Mouse (Mus musculus) forebrain, embryonic 15.5 days (tissue): ENCODE data around the gene Klk1b11. TPM values are rescaled to one million over a fixed set of nuclear protein-coding genes. Genes with fewer than 3 reads are reported as not detected.
"Not testable (repeated sequence)": the region's sequence is repeated elsewhere in the genome, so short reads cannot be mapped to it uniquely, and the experiment has no call there.

Experiments used
- ATAC-seq: fragments of 200-750 bp; cut with Nextera tagmentation; replicated peaks from 2 replicates; pipeline ENCODE4 v1.8.0; 2017; ENCODE audit warnings: mild to moderate bottlenecking, moderate TSS enrichment, moderate library complexity
- H3K27ac ChIP-seq: fragments of 300-500 bp; sonication (generic); replicated peaks from 2 replicates; pipeline ENCODE4 v1.5.1; 2015; ENCODE audit warnings: mild to moderate bottlenecking, inconsistent platforms
- H3K27me3 ChIP-seq: fragments of 300-500 bp; sonication (generic); 2 replicates; pipeline ENCODE4 v1.6.1; 2015; ENCODE audit warnings: inconsistent platforms
- H3K36me3 ChIP-seq: fragments of 300-500 bp; sonication (generic); 2 replicates; pipeline ENCODE4 v1.6.1; 2015; ENCODE audit warnings: mild to moderate bottlenecking, inconsistent platforms
- H3K4me1 ChIP-seq: fragments of 300-500 bp; sonication (generic); 2 replicates; pipeline ENCODE4 v1.6.1; 2015; ENCODE audit warnings: inconsistent platforms
- H3K4me2 ChIP-seq: fragments of 300-500 bp; sonication (generic); replicated peaks from 2 replicates; pipeline ENCODE4 v1.6.1; 2015; ENCODE audit warnings: mild to moderate bottlenecking, inconsistent platforms
- H3K4me3 ChIP-seq: fragments of 300-500 bp; sonication (generic); 2 replicates; pipeline ENCODE4 v1.5.1; 2015; ENCODE audit warnings: mild to moderate bottlenecking, inconsistent platforms
- H3K9ac ChIP-seq: fragments of 300-500 bp; sonication (generic); replicated peaks from 2 replicates; pipeline ENCODE4 v1.6.1; 2015; ENCODE audit warnings: mild to moderate bottlenecking, inconsistent platforms
- H3K9me3 ChIP-seq: fragments of 300-500 bp; sonication (generic); 2 replicates; pipeline ENCODE4 v1.6.1; 2016; ENCODE audit warnings: inconsistent platforms
- WGBS: fragments of 180-500 bp; shearing (Covaris S2); methylation state at CpG from one replicate; pipeline ENCODE4 v1.1.7; 2015; ENCODE audit warnings: mixed read lengths; 5-methylcytosine and 5-hydroxymethylcytosine counted together
- polyA plus RNA-seq: library from polyadenylated mRNA; unstranded; fragments of >200 nt; fragmentation: Nextera tagmentation; extraction: Ambion mirVana; gene quantifications from 2 replicates; pipeline ENCODE4 v1.2.1, GENCODE M21; 2015

The Klk1b11 gene
- not detected in 2 replicates for polyA plus RNA-seq

GRCm38 (mm10) chr7:43995577-43995976 lies at the start of gene Klk1b11:
TSS of gene Klk1b11 (plus strand) at chr7:43995877.
- not testable (repeated sequence) for H3K36me3 ChIP-seq, H3K4me3 ChIP-seq, H3K27ac ChIP-seq, H3K9ac ChIP-seq, H3K9me3 ChIP-seq, ATAC-seq, H3K4me1 ChIP-seq, H3K27me3 ChIP-seq, H3K4me2 ChIP-seq
- 92% methylated on average over 4 of the region's 4 CpGs for WGBS

- no peak for ATAC-seq
- Histone ChIP-seq H3K27ac (no peak within 1 kb of the TSS), H3K9ac (no peak within 1 kb of the TSS), H3K4me1 (no peaks in the 10 kb centered on the region), H3K4me2 (no peak within 1 kb of the TSS), H3K27me3 (no peaks in the 10 kb centered on the region), H3K36me3 (no peaks in the 10 kb centered on the region), H3K4me3 (no peak within 1 kb of the TSS), H3K9me3 (no peaks in the 10 kb centered on the region)
- 86% methylated on average over 2 of the region's 2 CpGs for WGBS
Measured at GRCm38 (mm10) chr7:43950364-43950763, 45.3 kb upstream of the Klk1b11 start, which contains the start of gene Klk1b8. TSS of gene Klk1b8 (plus strand) at chr7:43950664.

GRCm38 (mm10) chr7:43952703-43953102 lies 43.0 kb upstream of the Klk1b11 start:
- H3K36me3 ChIP-seq = no peaks in the 10 kb centered on the region
- 65% methylated on average over 4 of the region's 4 CpGs for WGBS
- no peak for ATAC-seq

DNA sequence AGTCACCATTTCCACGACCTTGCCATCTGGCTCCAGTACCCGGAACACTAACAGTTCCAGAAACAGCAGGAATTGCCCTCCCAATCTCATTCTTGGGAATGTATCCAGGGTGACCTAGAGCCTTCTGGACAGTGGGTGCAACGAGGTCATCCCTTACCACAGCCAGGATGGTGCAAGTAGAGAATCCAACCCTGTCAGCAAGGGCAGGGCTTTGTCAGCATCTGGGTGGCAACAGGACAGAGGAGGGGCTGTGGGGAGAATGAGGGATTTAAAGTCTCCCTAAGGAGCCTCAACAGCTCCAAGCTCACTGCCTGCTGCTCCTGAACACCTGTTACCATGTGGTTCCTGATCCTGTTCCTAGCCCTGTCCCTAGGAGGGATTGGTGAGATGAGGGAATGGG lies 29.2 kb upstream of the Klk1b11 start, which contains the start of gene Klk1b1:
Gene Klk1b1, plus strand, starts transcription at position 301 of the 400 bp plus-strand sequence.
- no peaks in the 10 kb centered on the region for H3K9me3 ChIP-seq
- no peaks in the 10 kb centered on the region for H3K27me3 ChIP-seq
- no peak within 1 kb of the TSS for H3K4me3 ChIP-seq
- no peak within 1 kb of the TSS for H3K9ac ChIP-seq
- H3K36me3 ChIP-seq = no peaks in the 10 kb centered on the region
- no peak within 1 kb of the TSS for H3K27ac ChIP-seq
- H3K4me2 ChIP-seq = no peak within 1 kb of the TSS
- WGBS = 63% methylated on average over 3 of the region's 3 CpGs
- ATAC-seq = no peak
- H3K4me1 ChIP-seq = no peaks in the 10 kb centered on the region

More at GRCm38 (mm10) chr7:43952703-43953102, 43.0 kb upstream of the Klk1b11 start:
- H3K27ac ChIP-seq = no peak overlapping the region
- H3K9me3 ChIP-seq = no peaks in the 10 kb centered on the region
- H3K4me1 ChIP-seq = no peaks in the 10 kb centered on the region
- no peak overlapping the region for H3K4me3 ChIP-seq
- no peak overlapping the region for H3K4me2 ChIP-seq
- H3K27me3 ChIP-seq = no peaks in the 10 kb centered on the region
- no peak overlapping the region for H3K9ac ChIP-seq

DNA sequence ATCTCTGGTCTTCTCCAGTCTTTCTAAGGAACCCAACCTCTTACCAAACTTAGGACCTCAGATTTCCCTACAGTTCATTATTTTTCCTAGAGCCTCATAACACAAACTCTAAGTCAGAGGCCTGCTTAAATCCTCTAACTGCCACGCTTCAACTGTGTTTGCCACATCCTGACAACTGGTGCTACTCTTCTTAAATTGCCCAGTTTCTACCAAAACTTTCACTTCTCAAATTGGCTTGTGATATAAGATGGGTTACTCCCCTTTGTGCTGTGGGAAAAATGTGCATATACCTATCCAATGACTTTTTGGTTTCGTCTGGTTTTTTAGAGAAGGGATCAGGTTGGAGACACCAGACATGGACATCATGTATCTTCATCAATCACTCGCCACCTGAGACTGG lies 28.6 kb upstream of the Klk1b11 start:
- Histone ChIP-seq H3K27ac (no peak overlapping the region), H3K4me1 (no peaks in the 10 kb centered on the region), H3K4me3 (no peak overlapping the region), H3K9me3 (no peaks in the 10 kb centered on the region), H3K36me3 (no peaks in the 10 kb centered on the region), H3K27me3 (no peaks in the 10 kb centered on the region), H3K9ac (no peak overlapping the region), H3K4me2 (no peak overlapping the region)
- 83% methylated on average over 3 of the region's 3 CpGs for WGBS
- ATAC-seq = no peak

GRCm38 (mm10) chr7:43967612-43968011 lies 28.1 kb upstream of the Klk1b11 start:
- Histone ChIP-seq H3K27me3 (no peaks in the 10 kb centered on the region), H3K4me3 (no peak overlapping the region)

GRCm38 (mm10) chr7:43975761-43976160 lies 19.9 kb upstream of the Klk1b11 start, which contains the start of gene Klk1b9:
TSS of gene Klk1b9 (plus strand) at chr7:43976061.
- H3K9me3 ChIP-seq = not testable (repeated sequence)
- WGBS = 77% methylated on average over 1 of the region's 1 CpGs

More at GRCm38 (mm10) chr7:43967612-43968011, 28.1 kb upstream of the Klk1b11 start:
- Histone ChIP-seq H3K4me1 (no peaks in the 10 kb centered on the region), H3K9ac (no peak overlapping the region), H3K9me3 (no peaks in the 10 kb centered on the region), H3K4me2 (no peak overlapping the region), H3K27ac (no peak overlapping the region), H3K36me3 (no peaks in the 10 kb centered on the region)
- no peak for ATAC-seq
- 85% methylated on average over 2 of the region's 2 CpGs for WGBS

GRCm38 (mm10) chr7:43985657-43986056 lies 10.0 kb upstream of the Klk1b11 start:
- Histone ChIP-seq H3K36me3 (no peaks in the 10 kb centered on the region), H3K27me3 (no peaks in the 10 kb centered on the region), H3K4me2 (no peak overlapping the region), H3K27ac (no peak overlapping the region), H3K9ac (no peak overlapping the region), H3K9me3 (no peaks in the 10 kb centered on the region), H3K4me1 (no peaks in the 10 kb centered on the region), H3K4me3 (no peak overlapping the region)
- no peak for ATAC-seq

More at GRCm38 (mm10) chr7:43975761-43976160, 19.9 kb upstream of the Klk1b11 start, which contains the start of gene Klk1b9:
- not testable (repeated sequence) for ATAC-seq, H3K4me2 ChIP-seq, H3K36me3 ChIP-seq, H3K4me1 ChIP-seq, H3K27me3 ChIP-seq, H3K4me3 ChIP-seq, H3K9ac ChIP-seq, H3K27ac ChIP-seq

DNA sequence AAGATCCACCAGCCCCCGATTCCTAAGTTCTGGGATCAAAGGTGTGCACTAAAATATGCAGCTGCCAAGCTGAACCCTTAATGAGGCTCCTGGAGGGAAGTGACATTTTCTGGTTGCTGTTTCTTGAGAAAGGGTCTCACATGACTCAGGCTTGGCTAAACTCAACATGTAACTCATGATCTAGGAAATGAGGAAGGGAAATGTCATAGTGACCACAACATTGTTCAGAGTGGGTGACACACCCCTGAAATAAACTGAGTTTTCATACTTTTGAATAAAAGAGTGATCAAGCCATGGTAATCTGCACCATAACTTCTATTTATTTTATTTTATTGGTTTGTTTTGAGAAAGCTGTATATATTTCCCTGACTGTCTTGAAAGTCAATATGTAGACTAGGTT lies 856 bp upstream of the Klk1b11 start:
- H3K36me3 ChIP-seq, H3K27me3 ChIP-seq, H3K4me2 ChIP-seq, H3K27ac ChIP-seq, H3K4me1 ChIP-seq, ATAC-seq, H3K4me3 ChIP-seq, H3K9me3 ChIP-seq, H3K9ac ChIP-seq: not testable (repeated sequence)
- WGBS = 81% methylated on average over 1 of the region's 1 CpGs

- Histone ChIP-seq H3K4me1 (no peaks in the 10 kb centered on the region), H3K4me2 (no peak overlapping the region), H3K27ac (no peak overlapping the region), H3K4me3 (no peak overlapping the region), H3K9me3 (no peaks in the 10 kb centered on the region), H3K36me3 (no peaks in the 10 kb centered on the region), H3K27me3 (no peaks in the 10 kb centered on the region), H3K9ac (no peak overlapping the region)
- ATAC-seq = no peak
Measured at GRCm38 (mm10) chr7:44004847-44005246, 9.2 kb downstream of the Klk1b11 start.

DNA sequence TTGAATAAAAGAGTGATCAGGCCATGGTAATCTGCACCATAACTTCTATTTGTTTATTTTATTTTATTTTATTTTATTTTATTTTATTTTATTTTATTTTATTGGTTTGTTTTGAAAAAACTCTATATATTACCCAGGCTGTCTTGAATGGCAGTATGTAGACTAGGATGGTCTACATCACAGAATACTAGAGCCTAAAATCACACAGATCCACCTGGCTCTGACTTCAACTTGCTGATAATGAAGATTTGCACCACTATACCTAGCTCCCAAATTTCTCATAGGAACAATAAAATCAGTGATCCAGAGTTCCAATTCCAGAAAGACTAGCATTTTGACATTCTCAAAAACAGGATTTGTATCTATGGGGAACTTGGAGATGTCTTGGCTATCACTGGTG lies 16.2 kb downstream of the Klk1b11 start, which contains the start of gene Klk1b26:
Gene Klk1b26, plus strand, starts transcription at position 301 of the 400 bp plus-strand sequence.
- H3K4me3 ChIP-seq, H3K9me3 ChIP-seq, H3K4me1 ChIP-seq, H3K27me3 ChIP-seq, ATAC-seq, H3K36me3 ChIP-seq, H3K4me2 ChIP-seq, H3K27ac ChIP-seq, H3K9ac ChIP-seq: not testable (repeated sequence)

DNA sequence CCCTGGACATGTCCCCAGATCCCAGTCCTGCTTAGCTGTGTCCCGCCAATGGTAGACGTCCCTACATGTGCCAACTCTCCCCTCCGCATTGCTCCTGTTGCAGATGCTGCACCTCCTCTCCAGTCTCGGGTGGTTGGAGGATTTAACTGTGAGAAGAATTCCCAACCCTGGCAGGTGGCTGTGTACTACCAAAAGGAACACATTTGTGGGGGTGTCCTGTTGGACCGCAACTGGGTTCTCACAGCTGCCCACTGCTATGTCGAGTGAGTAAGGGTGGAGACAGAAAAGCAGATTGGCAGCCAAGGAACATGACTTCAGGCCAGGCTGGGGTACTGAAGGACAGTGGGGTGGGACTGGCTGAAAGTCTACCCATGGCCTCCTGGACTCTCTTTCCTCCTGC lies 19.0 kb downstream of the Klk1b11 start:
- WGBS = 80% methylated on average over 6 of the region's 6 CpGs
- ATAC-seq, H3K9ac ChIP-seq, H3K4me3 ChIP-seq, H3K27me3 ChIP-seq, H3K4me1 ChIP-seq, H3K4me2 ChIP-seq, H3K9me3 ChIP-seq, H3K36me3 ChIP-seq, H3K27ac ChIP-seq: not testable (repeated sequence)

DNA sequence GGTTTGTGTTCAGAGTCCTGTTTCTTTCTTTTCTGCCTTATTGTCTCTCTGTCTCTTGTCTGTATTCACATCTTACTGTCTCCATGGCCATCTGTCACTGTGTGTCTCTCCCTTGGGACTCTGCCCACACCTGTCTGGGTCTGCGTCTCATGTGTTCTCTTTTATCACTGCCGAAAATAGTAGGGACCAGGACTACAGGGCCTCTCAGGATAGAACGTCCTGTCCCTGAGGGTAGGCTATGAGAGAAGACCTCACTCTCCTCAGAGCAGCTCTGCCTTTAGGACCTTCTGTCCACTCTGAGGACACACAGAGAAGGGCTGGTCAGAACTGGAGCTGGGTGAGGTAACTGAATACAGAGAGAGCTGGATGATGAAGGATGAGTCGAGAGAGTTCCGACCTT lies 19.4 kb downstream of the Klk1b11 start:
- H3K4me3 ChIP-seq = no peak overlapping the region
- no peaks in the 10 kb centered on the region for H3K4me1 ChIP-seq
- no peak overlapping the region for H3K27ac ChIP-seq
- no peak overlapping the region for H3K4me2 ChIP-seq
- WGBS = 86% methylated on average over 5 of the region's 5 CpGs
- H3K36me3 ChIP-seq = no peaks in the 10 kb centered on the region
- no peaks in the 10 kb centered on the region for H3K27me3 ChIP-seq
- no peak overlapping the region for H3K9ac ChIP-seq
- no peak for ATAC-seq
- no peaks in the 10 kb centered on the region for H3K9me3 ChIP-seq
